Mouse (Mus musculus): ENCODE measurements at regions not wholly inside any gene's neighbourhood (a gene's known extent, or its start where the extent isn't known, plus 50 kb on each side); places are given as distances from the start of the nearest gene placed in this dataset.
"Not testable (repeated sequence)": the region's sequence is repeated elsewhere in the genome, so short reads cannot be mapped to it uniquely, and the experiment has no call there.

GRCm38 (mm10) chr14:33691690-33692089, 102.7 kb downstream of the Ptpn20 start:
- peak; percentile 23 to 24 for DNase-seq

GRCm38 (mm10) chr14:33694224-33694623, 105.2 kb downstream of the Ptpn20 start:
- DNase-seq = no peak

GRCm38 (mm10) chr14:33695362-33695982, 106.5 kb downstream of the Ptpn20 start:
- DNase-seq = peak; percentile 69 to 76

- DNase-seq = no peak
These were observed 107.8 kb downstream of the Ptpn20 start for GRCm38 (mm10) chr14:33696817-33697216.

GRCm38 (mm10) chr14:33699777-33700438, 110.9 kb downstream of the Ptpn20 start:
- DNase-seq = no peak

- no peak for DNase-seq
These were observed 118.8 kb downstream of the Ptpn20 start for GRCm38 (mm10) chr14:33707661-33708297.

- no peak for DNase-seq
These were observed 119.3 kb downstream of the Ptpn20 start for GRCm38 (mm10) chr14:33708298-33708665.

GRCm38 (mm10) chr14:33712458-33712857, 123.5 kb downstream of the Ptpn20 start:
- DNase-seq = no peak

- DNase-seq = no peak
These were observed 130.6 kb downstream of the Ptpn20 start for GRCm38 (mm10) chr14:33719651-33720050.

GRCm38 (mm10) chr14:33722379-33723145, 133.6 kb downstream of the Ptpn20 start:
- DNase-seq = not testable (repeated sequence)

GRCm38 (mm10) chr14:33726500-33726899, 137.5 kb downstream of the Ptpn20 start:
- no peak for DNase-seq

- no peak for DNase-seq
These were observed 140.3 kb downstream of the Ptpn20 start for GRCm38 (mm10) chr14:33729115-33729884.

GRCm38 (mm10) chr14:33732698-33733097, 143.7 kb downstream of the Ptpn20 start:
- DNase-seq = no peak

GRCm38 (mm10) chr14:33734446-33735043, 145.5 kb downstream of the Ptpn20 start:
- DNase-seq = peak; percentile 37 to 42

GRCm38 (mm10) chr14:33735653-33736052, 146.6 kb downstream of the Ptpn20 start:
- no peak for DNase-seq

- DNase-seq = no peak
These were observed 157.2 kb downstream of the Ptpn20 start for GRCm38 (mm10) chr14:33746181-33746580.

GRCm38 (mm10) chr14:33759656-33760055, 163.7 kb upstream of the Gdf10 start:
- no peak for DNase-seq

- DNase-seq = no peak
These were observed 159.7 kb upstream of the Gdf10 start for GRCm38 (mm10) chr14:33763641-33764046.

- no peak for DNase-seq
These were observed 157.6 kb upstream of the Gdf10 start for GRCm38 (mm10) chr14:33765767-33766166.

GRCm38 (mm10) chr14:33772374-33772773, 151.0 kb upstream of the Gdf10 start:
- no peak for DNase-seq

GRCm38 (mm10) chr14:33789556-33789955, 133.8 kb upstream of the Gdf10 start:
- DNase-seq = no peak

GRCm38 (mm10) chr14:33794262-33794661, 129.1 kb upstream of the Gdf10 start:
- DNase-seq = no peak

All from layer of hippocampus, postnatal 36 days (tissue).